Mouse (Mus musculus) midbrain, embryonic 14.5 days (tissue): ENCODE data around the gene Vmn1r14. TPM values are rescaled to one million over a fixed set of nuclear protein-coding genes. Genes with fewer than 3 reads are reported as not detected.
"Not testable (repeated sequence)": the region's sequence is repeated elsewhere in the genome, so short reads cannot be mapped to it uniquely, and the experiment has no call there.

Experiments used
- ATAC-seq: fragments of 200-750 bp; cut with Nextera tagmentation; 2 replicates; pipeline ENCODE4 v1.8.0; 2017; ENCODE audit warnings: moderate number of reproducible peaks, moderate library complexity; ENCODE audit not compliant: low FRiP score, low TSS enrichment
- DNase-seq: peaks from one replicate; pipeline ENCODE4 v3.0.0-alpha.2; 2015
- H3K27ac ChIP-seq: fragments of 300-500 bp; sonication (generic); replicated peaks from 2 replicates; pipeline ENCODE4 v1.5.1; 2014; ENCODE audit warnings: mild to moderate bottlenecking, low read depth, low read length, moderate library complexity
- H3K27me3 ChIP-seq: fragments of 300-500 bp; sonication (generic); 2 replicates; pipeline ENCODE4 v1.6.1; 2014; ENCODE audit warnings: low read length, control low read depth, mixed read lengths; ENCODE audit not compliant: control insufficient read depth, insufficient read depth
- H3K36me3 ChIP-seq: fragments of 300-500 bp; sonication (generic); 2 replicates; pipeline ENCODE4 v1.6.1; 2014; ENCODE audit warnings: low read length, control low read depth; ENCODE audit not compliant: control insufficient read depth, insufficient read depth
- H3K4me1 ChIP-seq: fragments of 300-500 bp; sonication (generic); 2 replicates; pipeline ENCODE4 v1.6.1; 2014; ENCODE audit warnings: mild to moderate bottlenecking, antibody characterized with exemption, low read length, control low read depth; ENCODE audit not compliant: control insufficient read depth, insufficient read depth
- H3K4me2 ChIP-seq: fragments of 300-500 bp; sonication (generic); 2 replicates; pipeline ENCODE4 v1.6.1; 2014; ENCODE audit warnings: mild to moderate bottlenecking, low read length, moderate library complexity
- H3K4me3 ChIP-seq: fragments of 300-500 bp; sonication (generic); replicated peaks from 2 replicates; pipeline ENCODE4 v1.5.1; 2014; ENCODE audit warnings: low read depth, low read length
- H3K9ac ChIP-seq: fragments of 300-500 bp; sonication (generic); replicated peaks from 2 replicates; pipeline ENCODE4 v1.6.1; 2014; ENCODE audit warnings: mild to moderate bottlenecking, low read length, moderate library complexity
- H3K9me3 ChIP-seq: fragments of 300-500 bp; sonication (generic); 2 replicates; pipeline ENCODE4 v1.6.1; 2016; ENCODE audit warnings: low read length, control low read depth, mixed read lengths; ENCODE audit not compliant: control insufficient read depth
- WGBS: fragments of 180-500 bp; shearing (Covaris S2); extraction: QIAGEN DNeasy Blood & Tissue Kit; methylation state at CpG from one replicate; pipeline ENCODE4 v1.1.7; 2014; 5-methylcytosine and 5-hydroxymethylcytosine counted together
- polyA plus RNA-seq: library from polyadenylated mRNA; unstranded; fragments of >200 nt; fragmentation: Nextera tagmentation; extraction: Ambion mirVana; gene quantifications from 2 replicates; pipeline ENCODE4 v1.2.1, GENCODE M21; 2014

The Vmn1r14 gene
- polyA plus RNA-seq, result not detected in 2 replicates

DNA sequence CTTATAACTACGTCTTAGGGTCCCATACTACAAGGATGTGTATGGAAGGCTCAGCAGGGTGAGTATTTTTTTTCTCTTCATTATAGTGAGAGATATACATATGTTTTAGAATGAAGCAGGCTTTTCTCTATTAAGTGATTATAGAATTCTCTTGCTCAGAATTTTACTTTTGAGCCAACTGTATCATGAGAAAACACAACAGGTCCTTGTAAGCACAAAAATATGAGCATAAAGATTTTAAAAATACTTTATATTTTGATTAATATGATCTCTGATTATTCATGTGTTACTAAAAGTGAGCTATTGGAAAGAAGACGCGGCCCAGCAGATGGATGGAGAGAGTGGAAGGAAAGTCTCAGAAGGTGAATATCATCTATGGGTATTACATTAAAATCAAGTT lies at the start of gene Vmn1r14:
Gene Vmn1r14 (plus strand): TSS at position 301 of the 400 bp plus-strand sequence.
- Histone ChIP-seq H3K27ac (no peak within 1 kb of the TSS), H3K36me3 (no peaks in the 10 kb centered on the region), H3K4me3 (no peak within 1 kb of the TSS), H3K27me3 (no peaks in the 10 kb centered on the region), H3K4me1 (no peaks in the 10 kb centered on the region), H3K9me3 (no peaks in the 10 kb centered on the region), H3K9ac (no peak within 1 kb of the TSS), H3K4me2 (no peak within 1 kb of the TSS)
- 94% methylated on average over 3 of the region's 3 CpGs for WGBS
- DNase-seq (no peak), ATAC-seq (no peak)

GRCm38 (mm10) chr6:57190016-57190415 lies 41.5 kb upstream of the Vmn1r14 start:
- H3K27me3 ChIP-seq, H3K27ac ChIP-seq, DNase-seq, H3K4me1 ChIP-seq, H3K9ac ChIP-seq, ATAC-seq, H3K4me3 ChIP-seq, H3K36me3 ChIP-seq, H3K9me3 ChIP-seq, H3K4me2 ChIP-seq: not testable (repeated sequence)
- 72% methylated on average over 3 of the region's 3 CpGs for WGBS

DNA sequence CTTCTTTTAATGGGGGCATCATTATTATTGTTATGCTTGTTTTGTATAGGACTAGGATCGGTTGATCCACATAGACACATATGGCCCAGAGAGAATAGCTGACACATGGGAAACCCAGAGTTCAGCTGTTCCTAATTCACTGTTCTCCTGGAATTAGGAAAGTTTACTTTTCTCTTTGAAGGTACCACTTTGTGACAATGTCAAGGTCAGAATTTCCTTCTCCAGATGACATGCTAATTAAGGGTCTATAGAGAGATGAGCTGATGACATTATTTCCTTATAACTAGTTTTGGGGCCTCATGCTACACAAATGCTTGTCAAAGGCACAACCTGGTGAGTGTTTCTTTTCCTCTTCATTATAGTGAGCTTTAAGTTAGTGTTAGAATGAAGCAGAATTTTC lies 28.5 kb upstream of the Vmn1r14 start, which contains the start of gene Vmn1r13:
Gene Vmn1r13 (plus strand): TSS at position 301 of the 400 bp plus-strand sequence.
- H3K4me1 ChIP-seq, H3K4me2 ChIP-seq, H3K9me3 ChIP-seq, H3K9ac ChIP-seq, H3K27me3 ChIP-seq, H3K36me3 ChIP-seq, H3K27ac ChIP-seq, DNase-seq, H3K4me3 ChIP-seq, ATAC-seq: not testable (repeated sequence)
- WGBS, result 96% methylated on average over 1 of the region's 1 CpGs

GRCm38 (mm10) chr6:57257652-57258051 lies 26.2 kb downstream of the Vmn1r14 start, which contains the start of gene Vmn1r15:
Gene Vmn1r15 (plus strand): TSS chr6:57257952.
- Histone ChIP-seq H3K9me3 (no peaks in the 10 kb centered on the region), H3K4me1 (no peaks in the 10 kb centered on the region), H3K4me3 (no peak within 1 kb of the TSS), H3K4me2 (no peak within 1 kb of the TSS), H3K27me3 (no peaks in the 10 kb centered on the region), H3K27ac (no peak within 1 kb of the TSS), H3K9ac (no peak within 1 kb of the TSS), H3K36me3 (no peaks in the 10 kb centered on the region)
- WGBS, result 75% methylated on average over 1 of the region's 1 CpGs
- ATAC-seq (no peak), DNase-seq (no peak)

GRCm38 (mm10) chr6:57260990-57261389 lies 29.5 kb downstream of the Vmn1r14 start:
- WGBS, result 95% methylated on average over 2 of the region's 2 CpGs
- no peak for ATAC-seq

GRCm38 (mm10) chr6:57271881-57272280 lies 40.4 kb downstream of the Vmn1r14 start:
- Histone ChIP-seq H3K9me3 (no peaks in the 10 kb centered on the region), H3K4me1 (no peaks in the 10 kb centered on the region), H3K9ac (no peak overlapping the region), H3K36me3 (no peaks in the 10 kb centered on the region), H3K4me3 (no peak overlapping the region), H3K4me2 (no peak overlapping the region), H3K27ac (no peak overlapping the region), H3K27me3 (no peaks in the 10 kb centered on the region)
- WGBS, result 78% methylated on average over 3 of the region's 3 CpGs
- ATAC-seq (no peak), DNase-seq (no peak)

More at GRCm38 (mm10) chr6:57260990-57261389, 29.5 kb downstream of the Vmn1r14 start:
- no peak overlapping the region for H3K27ac ChIP-seq
- H3K9me3 ChIP-seq, result no peaks in the 10 kb centered on the region
- H3K4me3 ChIP-seq, result no peak overlapping the region
- H3K27me3 ChIP-seq, result no peaks in the 10 kb centered on the region
- DNase-seq, result no peak
- no peaks in the 10 kb centered on the region for H3K36me3 ChIP-seq
- no peaks in the 10 kb centered on the region for H3K4me1 ChIP-seq
- no peak overlapping the region for H3K4me2 ChIP-seq
- H3K9ac ChIP-seq, result no peak overlapping the region

- Histone ChIP-seq H3K9me3 (no peaks in the 10 kb centered on the region), H3K36me3 (no peaks in the 10 kb centered on the region), H3K4me3 (no peak overlapping the region), H3K4me2 (no peak overlapping the region), H3K4me1 (no peaks in the 10 kb centered on the region), H3K27ac (no peak overlapping the region), H3K9ac (no peak overlapping the region), H3K27me3 (no peaks in the 10 kb centered on the region)
- DNase-seq, result no peak
- no peak for ATAC-seq
Measured at GRCm38 (mm10) chr6:57272517-57272916, 41.0 kb downstream of the Vmn1r14 start.

GRCm38 (mm10) chr6:57278952-57279351 lies 47.5 kb downstream of the Vmn1r14 start:
- Histone ChIP-seq H3K9ac (no peak overlapping the region), H3K4me1 (no peaks in the 10 kb centered on the region), H3K4me2 (no peak overlapping the region), H3K27ac (no peak overlapping the region), H3K4me3 (no peak overlapping the region), H3K36me3 (no peaks in the 10 kb centered on the region), H3K9me3 (no peaks in the 10 kb centered on the region), H3K27me3 (no peaks in the 10 kb centered on the region)
- DNase-seq (no peak), ATAC-seq (no peak)
